Mouse (Mus musculus) heart, postnatal 0 days (tissue): Measurements from ENCODE around the gene Fam20a.
"Not testable (repeated sequence)": the region's sequence is repeated elsewhere in the genome, so short reads cannot be mapped to it uniquely, and the experiment has no call there.

Experiments
- CTCF ChIP-seq: IDR thresholded peaks from 2 replicates; pipeline ENCODE4 v1.5.1; 2016; ENCODE audit warnings: antibody characterized with exemption, control low read depth, low read depth
- EP300 ChIP-seq: IDR thresholded peaks from 2 replicates; pipeline ENCODE4 v1.6.1; 2016; ENCODE audit warnings: antibody characterized with exemption, low read depth

DNA sequence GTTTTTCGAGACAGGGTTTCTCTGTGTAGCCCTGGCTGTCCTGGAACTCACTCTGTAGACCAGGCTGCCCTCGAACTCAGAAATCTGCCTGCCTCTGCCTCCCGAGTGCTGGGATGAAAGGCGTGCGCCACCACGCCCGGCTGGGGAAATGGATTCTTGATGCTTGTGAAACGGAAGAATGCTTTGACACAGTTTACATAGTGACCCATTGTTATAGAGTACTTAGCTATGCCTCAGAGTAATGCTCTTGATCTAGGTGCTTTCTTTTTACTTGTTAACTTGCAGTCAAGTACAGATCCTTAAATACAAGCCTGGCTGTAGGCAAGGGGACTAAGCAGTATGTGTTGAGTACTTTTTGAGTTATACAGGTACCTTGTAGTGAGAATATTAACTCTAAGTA is 61.6 kb downstream of the Fam20a start:
- not testable (repeated sequence) for TF ChIP-seq CTCF, EP300
